Mouse (Mus musculus) liver, embryonic 14.5 days (tissue): ENCODE results near the gene Fndc1. TPM values are rescaled to one million over a fixed set of nuclear protein-coding genes. Genes with fewer than 3 reads are reported as not detected.

Source experiments
- ATAC-seq: fragments of 200-750 bp; cut with Nextera tagmentation; 2 replicates; pipeline ENCODE4 v1.8.0; 2017; ENCODE audit warnings: moderate number of reproducible peaks, mild to moderate bottlenecking, moderate library complexity; ENCODE audit not compliant: insufficient read depth
- DNase-seq, 3 experiments: peaks; one replicate each; pipeline ENCODE4 v3.0.0-alpha.2; 2012 to 2013; ENCODE audit warnings: low read depth in 3 of 3, low spot score in 3 of 3
- H3K27ac ChIP-seq: fragments of 300-500 bp; sonication (generic); 2 replicates; pipeline ENCODE4 v1.5.1; 2014; ENCODE audit warnings: moderate library complexity, mild to moderate bottlenecking, control low read depth, inconsistent platforms
- H3K27me3 ChIP-seq: fragments of 300-500 bp; sonication (generic); 2 replicates; pipeline ENCODE4 v1.6.1; 2014; ENCODE audit warnings: mild to moderate bottlenecking, low read length, moderate library complexity; ENCODE audit not compliant: control insufficient read depth, insufficient read depth
- H3K36me3 ChIP-seq: fragments of 300-500 bp; sonication (generic); replicated peaks from 2 replicates; pipeline ENCODE4 v1.6.1; 2014; ENCODE audit warnings: low read depth; ENCODE audit not compliant: control insufficient read depth, insufficient read depth
- H3K4me1 ChIP-seq, 2 experiments: fragments of 200-500 bp in 1 of 2; fragments of 300-500 bp in 1 of 2; sonication (generic) in 1 of 2; replicated peaks; 2 replicates each; pipeline ENCODE4 v1.6.1; 2012 to 2014; ENCODE audit warnings: antibody characterized with exemption in 1 of 2, inconsistent platforms in 1 of 2, low read length in 1 of 2; ENCODE audit not compliant: control insufficient read depth in 2 of 2, insufficient read depth in 2 of 2
- H3K4me2 ChIP-seq: fragments of 300-500 bp; sonication (generic); 2 replicates; pipeline ENCODE4 v1.6.1; 2014; ENCODE audit warnings: low read depth, mild to moderate bottlenecking, control low read depth, moderate library complexity
- H3K4me3 ChIP-seq, 2 experiments: fragments of 200-500 bp in 1 of 2; fragments of 300-500 bp in 1 of 2; sonication (generic) in 1 of 2; 2 replicates each; pipeline ENCODE4 v1.5.1; 2012 to 2014; ENCODE audit warnings: low read depth in 2 of 2, low read length in 2 of 2, mild to moderate bottlenecking in 2 of 2, control low read depth in 1 of 2, inconsistent platforms in 1 of 2, moderate library complexity in 1 of 2; ENCODE audit not compliant: insufficient read depth in 1 of 2
- H3K9ac ChIP-seq: fragments of 300-500 bp; sonication (generic); replicated peaks from 2 replicates; pipeline ENCODE4 v1.6.1; 2014; ENCODE audit warnings: mild to moderate bottlenecking, control low read depth, moderate library complexity
- H3K9me3 ChIP-seq: fragments of 300-500 bp; sonication (generic); 2 replicates; pipeline ENCODE4 v1.6.1; 2016; ENCODE audit warnings: low read length, mixed read lengths; ENCODE audit not compliant: control insufficient read depth
- CTCF ChIP-seq: IDR thresholded peaks from 2 replicates; pipeline ENCODE4 v1.5.1; 2016; ENCODE audit warnings: antibody characterized with exemption, low read depth, control low read depth
- EP300 ChIP-seq: IDR thresholded peaks from 2 replicates; pipeline ENCODE4 v1.6.1; 2016; ENCODE audit warnings: antibody characterized with exemption, low read depth
- WGBS: fragments of 180-500 bp; shearing (Covaris S2); extraction: QIAGEN DNeasy Blood & Tissue Kit; methylation state at CpG from one replicate; pipeline ENCODE4 v1.1.7; 2014; ENCODE audit not compliant: insufficient replicate concordance; 5-methylcytosine and 5-hydroxymethylcytosine counted together
- microRNA-seq: library from miRNA; unstranded; fragments of <30 nt; microRNA quantifications from one replicate; pipeline ENCODE4, GENCODE M21; 2016
- polyA plus RNA-seq, 2 experiments: library from polyadenylated mRNA; depleted of rRNA in 1 of 2; stranded (reverse) in 1 of 2; unstranded in 1 of 2; fragments of >200 nt; fragmentation: Nextera tagmentation in 1 of 2; extraction: Ambion mirVana in 1 of 2; gene quantifications; 2 replicates each; pipeline versions ENCODE4 v1.2.1 to v1.2.3; 2012 to 2014

The Fndc1 gene
- polyA plus RNA-seq, 2 experiments: 0.10 to 0.18 TPM

DNA sequence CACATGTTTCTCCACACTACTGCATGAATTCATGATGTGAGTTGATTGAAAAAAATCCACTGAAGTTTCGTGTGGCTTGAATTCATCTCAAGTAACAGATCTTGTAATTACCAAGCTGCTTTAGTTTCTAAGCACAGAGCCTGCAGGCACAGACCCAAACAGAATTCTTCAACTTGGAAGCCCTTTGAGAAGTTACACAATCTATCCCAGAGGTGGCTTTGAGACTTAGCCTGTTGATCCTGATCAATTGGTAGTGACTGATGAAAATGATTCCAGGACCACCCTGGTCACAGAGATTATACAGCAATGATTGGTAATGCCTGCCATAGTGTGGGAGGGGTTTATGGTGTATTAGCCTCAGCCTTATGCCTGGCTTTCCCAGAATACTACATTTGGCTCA lies 108.2 kb downstream of the Fndc1 start:
- H3K27me3 ChIP-seq: no peaks in the 10 kb centered on the region
- TF ChIP-seq EP300: no peak
- no peak for TF ChIP-seq CTCF
- no peak for DNase-seq
- no peak for ATAC-seq
- no peak overlapping the region for H3K4me3 ChIP-seq
- no peak overlapping the region for H3K27ac ChIP-seq
- no peak overlapping the region for H3K9ac ChIP-seq
- no peaks in the 10 kb centered on the region for H3K9me3 ChIP-seq
- WGBS: 38% methylated on average over 1 of the region's 1 CpGs
- no peaks in the 10 kb centered on the region for H3K36me3 ChIP-seq
- no peaks in the 10 kb centered on the region for H3K4me1 ChIP-seq
- H3K4me2 ChIP-seq: no peak overlapping the region

DNA sequence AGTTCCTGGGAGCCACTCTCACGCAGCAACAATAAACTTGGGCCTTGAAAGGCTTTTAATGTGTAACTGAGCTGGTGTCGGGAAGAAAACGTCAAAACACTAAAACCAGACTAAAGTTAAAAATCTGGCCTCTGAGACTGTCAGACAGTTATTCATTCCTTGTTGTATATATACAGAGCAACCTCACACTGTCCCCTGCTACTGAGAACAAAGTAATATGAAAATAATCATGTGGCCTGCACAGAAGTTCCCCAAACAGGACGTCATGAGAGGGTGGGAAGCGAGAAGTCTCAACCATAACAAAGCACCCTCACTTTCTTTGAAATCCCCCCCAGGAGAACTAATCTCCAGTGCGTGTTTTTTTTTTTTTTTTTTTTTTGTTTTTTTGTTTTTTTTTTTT lies 109.2 kb downstream of the Fndc1 start:
- no peaks in the 10 kb centered on the region for H3K4me1 ChIP-seq
- TF ChIP-seq CTCF: no peak
- TF ChIP-seq EP300: no peak
- no peak for DNase-seq
- no peak overlapping the region for H3K4me2 ChIP-seq
- no peaks in the 10 kb centered on the region for H3K9me3 ChIP-seq
- no peak overlapping the region for H3K9ac ChIP-seq
- no peaks in the 10 kb centered on the region for H3K27me3 ChIP-seq
- no peaks in the 10 kb centered on the region for H3K36me3 ChIP-seq
- ATAC-seq: no peak
- H3K4me3 ChIP-seq: no peak overlapping the region
- H3K27ac ChIP-seq: no peak overlapping the region
- WGBS: 65% methylated on average over 6 of the region's 6 CpGs

DNA sequence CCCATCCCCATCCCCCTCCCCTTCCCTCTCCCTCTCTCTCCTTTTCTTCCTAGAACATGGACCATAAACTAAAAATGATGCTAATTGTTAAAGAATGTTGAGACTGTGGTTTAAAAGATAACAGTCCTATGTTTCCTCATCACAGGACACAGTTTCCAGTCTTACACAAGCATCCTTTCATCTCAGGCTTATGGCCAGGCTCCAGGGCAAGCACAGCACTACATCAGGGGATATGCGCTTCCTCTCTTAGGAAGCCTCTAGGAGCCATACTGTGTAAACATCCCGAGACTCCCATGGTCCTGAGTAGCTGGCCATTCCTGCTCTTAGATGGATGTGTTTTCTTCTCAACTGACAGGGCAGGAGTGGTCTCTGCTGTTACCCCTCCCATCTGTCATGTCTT lies 114.1 kb downstream of the Fndc1 start:
- H3K4me2 ChIP-seq: no peak overlapping the region
- no peaks in the 10 kb centered on the region for H3K4me1 ChIP-seq
- no peak overlapping the region for H3K9ac ChIP-seq
- ATAC-seq (no peak), DNase-seq (no peak)
- no peaks in the 10 kb centered on the region for H3K9me3 ChIP-seq
- 46% methylated on average over 2 of the region's 2 CpGs for WGBS
- no peaks in the 10 kb centered on the region for H3K36me3 ChIP-seq
- no peaks in the 10 kb centered on the region for H3K27me3 ChIP-seq
- H3K4me3 ChIP-seq: no peak overlapping the region
- TF ChIP-seq EP300: no peak
- no peak for TF ChIP-seq CTCF
- H3K27ac ChIP-seq: no peak overlapping the region

DNA sequence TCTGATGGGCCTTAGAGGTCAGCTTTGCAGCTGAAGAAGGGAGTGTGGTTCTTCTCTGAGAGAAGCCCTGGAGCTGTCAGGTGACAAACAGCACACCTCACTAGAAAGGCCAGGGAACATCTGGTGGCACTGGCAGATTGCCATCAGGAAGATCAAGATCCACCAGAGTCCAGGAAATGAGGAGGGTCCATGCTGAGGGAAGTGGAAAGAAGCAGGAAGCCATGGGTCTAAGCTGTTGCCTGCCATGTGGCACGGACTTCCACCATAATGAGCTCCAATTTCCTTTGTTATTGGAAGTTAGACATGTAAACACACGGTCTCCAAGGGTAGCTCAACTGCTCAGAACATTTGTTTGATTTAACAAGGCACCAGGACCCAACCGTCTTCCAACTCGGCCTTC lies 120.0 kb downstream of the Fndc1 start:
- no peak for ATAC-seq
- no peak for TF ChIP-seq EP300
- no peak for TF ChIP-seq CTCF
- 37% methylated on average over 4 of the region's 4 CpGs for WGBS
- Histone ChIP-seq H3K27ac (no peak overlapping the region), H3K9ac (no peak overlapping the region), H3K36me3 (no peaks in the 10 kb centered on the region), H3K27me3 (no peaks in the 10 kb centered on the region), H3K4me2 (no peak overlapping the region), H3K4me1 (no peaks in the 10 kb centered on the region), H3K9me3 (no peaks in the 10 kb centered on the region), H3K4me3 (no peak overlapping the region)
- DNase-seq: no peak

DNA sequence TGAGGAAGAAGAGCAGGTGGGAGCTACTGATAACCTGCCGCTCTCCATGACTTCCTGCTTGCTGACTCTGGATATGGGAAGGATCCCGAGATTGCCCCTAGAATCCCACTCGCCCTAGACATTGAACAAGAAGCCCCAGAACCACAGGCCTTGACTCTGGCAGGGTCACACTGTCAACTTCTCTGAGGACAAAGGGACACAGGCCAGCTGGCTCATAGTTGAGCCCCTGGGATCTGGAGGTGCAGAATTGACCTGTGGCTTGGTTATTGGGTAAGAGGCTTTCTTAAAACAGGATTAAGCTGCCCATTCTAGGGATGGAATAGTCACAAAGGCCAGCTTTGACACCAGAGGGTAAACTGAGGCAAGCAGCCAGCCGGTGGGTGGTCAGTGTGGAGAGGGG lies 136.8 kb downstream of the Fndc1 start:
- Histone ChIP-seq H3K27me3 (no peaks in the 10 kb centered on the region), H3K4me2 (no peak overlapping the region), H3K9ac (no peak overlapping the region), H3K9me3 (no peaks in the 10 kb centered on the region), H3K4me1 (no peaks in the 10 kb centered on the region), H3K27ac (no peak overlapping the region), H3K36me3 (no peaks in the 10 kb centered on the region), H3K4me3 (no peak overlapping the region)
- TF ChIP-seq CTCF (no peak), EP300 (no peak)
- ATAC-seq (no peak), DNase-seq (no peak)
- 48% methylated on average over 4 of the region's 4 CpGs for WGBS

Small RNA genes lying within 50 kb of the gene (microRNA-seq; reads per million reads assigned to microRNA genes)
- not detected for gene Gm25872

Other genes with a start within 250 kb of the Fndc1 start
- gene Tagap, start 98.7 kb upstream of the Fndc1 start, polyA plus RNA-seq (2012; rRNA removed): 0.79 and 0.90 TPM in 2 replicates
- 1.3 and 1.6 TPM in 2 replicates for gene Tagap, start 98.7 kb upstream of the Fndc1 start, polyA plus RNA-seq (2014; fragmentation: Nextera tagmentation; extraction: Ambion mirVana)
- 8.2 and 14.3 TPM in 2 replicates for gene Rsph3a, start 118.3 kb upstream of the Fndc1 start, polyA plus RNA-seq (2012; rRNA removed)
- 17.2 and 19.1 TPM in 2 replicates for gene Rsph3a, start 118.3 kb upstream of the Fndc1 start, polyA plus RNA-seq (2014; fragmentation: Nextera tagmentation; extraction: Ambion mirVana)